Mouse (Mus musculus) thymus, adult 2 months (tissue): ENCODE measurements around the gene Ptch1. TPM values are rescaled to one million over a fixed set of nuclear protein-coding genes. Genes with fewer than 3 reads are reported as not detected.

Experiments
- DNase-seq: peaks from one replicate; pipeline ENCODE4 v3.0.0; 2021
- H3K27ac ChIP-seq: fragments of 200-500 bp; 2 replicates; pipeline ENCODE4 v1.5.1; 2012; ENCODE audit warnings: low read length, control low read depth; ENCODE audit not compliant: control insufficient read depth, insufficient read depth
- H3K27me3 ChIP-seq: fragments of 200-500 bp; 2 replicates; pipeline ENCODE4 v1.6.1; 2012; ENCODE audit warnings: mild to moderate bottlenecking, low read length, moderate library complexity, mixed read lengths; ENCODE audit not compliant: control insufficient read depth, insufficient read depth
- H3K36me3 ChIP-seq: fragments of 200-500 bp; 2 replicates; pipeline ENCODE4 v1.6.1; 2012; ENCODE audit warnings: mild to moderate bottlenecking, low read length, moderate library complexity; ENCODE audit not compliant: control insufficient read depth, insufficient read depth
- H3K4me1 ChIP-seq: fragments of 200-500 bp; replicated peaks from 2 replicates; pipeline ENCODE4 v1.6.1; 2012; ENCODE audit warnings: low read length; ENCODE audit not compliant: control insufficient read depth, insufficient read depth
- H3K4me3 ChIP-seq: fragments of 200-500 bp; 2 replicates; pipeline ENCODE4 v1.5.1; 2012; ENCODE audit warnings: mild to moderate bottlenecking, low read length, control low read depth, moderate library complexity; ENCODE audit not compliant: control insufficient read depth, insufficient read depth
- CTCF ChIP-seq: fragments of 200-500 bp; IDR thresholded peaks from 2 replicates; pipeline ENCODE4 v1.5.1; 2012; ENCODE audit warnings: mild to moderate bottlenecking, control low read depth, low read length, moderate library complexity, borderline replicate concordance; ENCODE audit not compliant: control insufficient read depth, poor library complexity, insufficient read depth; ENCODE audit errors: extremely low read depth
- POLR2A ChIP-seq: fragments of 200-500 bp; IDR thresholded peaks from 2 replicates; pipeline ENCODE4 v1.6.1; 2012; ENCODE audit warnings: mild to moderate bottlenecking, low read length, control low read depth, moderate library complexity; ENCODE audit not compliant: control insufficient read depth, poor library complexity, insufficient read depth; ENCODE audit errors: extremely low read depth
- WGBS: fragments of 180-500 bp; shearing (Covaris S2); methylation state at CpG from one replicate; pipeline ENCODE4 v1.1.7; 2018; 5-methylcytosine and 5-hydroxymethylcytosine counted together
- polyA plus RNA-seq: library from polyadenylated mRNA; depleted of rRNA; stranded (reverse); fragments of >200 nt; gene quantifications from 2 replicates; pipeline ENCODE4 v1.2.3, GENCODE M21; 2012

Ptch1 gene
- polyA plus RNA-seq, 1 experiment = 27.2 TPM

GRCm38 (mm10) chr13:63568741-63569395 is 4.5 kb downstream of the Ptch1 start:
- Histone ChIP-seq H3K36me3 (no peaks in the 10 kb centered on the region), H3K27ac (no peak overlapping the region), H3K27me3 (peaks cover 12% of the 10 kb centered on the region), H3K4me1 (peaks cover 26% of the 10 kb centered on the region), H3K4me3 (no peak overlapping the region)
- 34% methylated on average over 19 of the region's 19 CpGs for WGBS
- TF ChIP-seq CTCF (no peak), POLR2A (no peak)
- no peak for DNase-seq

- Histone ChIP-seq H3K36me3 (no peaks in the 10 kb centered on the region), H3K4me3 (peak overlapping the region; percentile 61), H3K4me1 (peaks cover 23% of the 10 kb centered on the region), H3K27ac (no peak overlapping the region), H3K27me3 (peaks cover 7% of the 10 kb centered on the region)
- WGBS = 2% methylated on average over 14 of the region's 14 CpGs
- no peak for DNase-seq
- TF ChIP-seq POLR2A = no peak
- TF ChIP-seq CTCF = no peak
Measured at GRCm38 (mm10) chr13:63568306-63568705, 5.1 kb downstream of the Ptch1 start.

GRCm38 (mm10) chr13:63567677-63568293 is 5.6 kb downstream of the Ptch1 start:
- Histone ChIP-seq H3K4me1 (peaks cover 18% of the 10 kb centered on the region), H3K36me3 (no peaks in the 10 kb centered on the region), H3K27ac (no peak overlapping the region), H3K27me3 (peaks cover 7% of the 10 kb centered on the region), H3K4me3 (peak overlapping the region; percentile 61)
- DNase-seq = peak; percentile 86
- under 1% methylated on average over 62 of the region's 62 CpGs for whole genome bisulfite sequencing
- no peak for TF ChIP-seq CTCF
- 0 out of 2 replicates have a peak, but pooled peaks have one; percentile 27 for TF ChIP-seq POLR2A

GRCm38 (mm10) chr13:63566018-63567015 is 7.1 kb downstream of the Ptch1 start:
- Histone ChIP-seq H3K36me3 (no peaks in the 10 kb centered on the region), H3K4me1 (peaks cover 12% of the 10 kb centered on the region; the same call in 1 of the 2 replicates), H3K4me3 (peak overlapping the region; percentile 83), H3K27ac (peak overlapping the region; percentile 0; the same call in 1 of the 2 replicates), H3K27me3 (no peaks in the 10 kb centered on the region)
- WGBS = 2% methylated on average over 46 of the region's 46 CpGs
- DNase-seq = peak; percentile 63
- TF ChIP-seq POLR2A (no peak), CTCF (no peak)

- TF ChIP-seq CTCF = no peak
- no peak for TF ChIP-seq POLR2A
- no peaks in the 10 kb centered on the region for H3K36me3 ChIP-seq
- no peaks in the 10 kb centered on the region for H3K27me3 ChIP-seq
- DNase-seq = peak; percentile 44
- peak overlapping the region; percentile 80; the same call in 1 of the 2 replicates for H3K27ac ChIP-seq
- H3K4me1 ChIP-seq = peaks cover 12% of the 10 kb centered on the region; the same call in 1 of the 2 replicates
- WGBS = under 1% methylated on average over 99 of the region's 99 CpGs
- H3K4me3 ChIP-seq = peak overlapping the region; percentile 83
Measured at GRCm38 (mm10) chr13:63565320-63566017, 7.9 kb downstream of the Ptch1 start.

GRCm38 (mm10) chr13:63564626-63565319 is 8.6 kb downstream of the Ptch1 start:
- Histone ChIP-seq H3K27me3 (no peaks in the 10 kb centered on the region), H3K36me3 (no peaks in the 10 kb centered on the region), H3K4me1 (peaks cover 12% of the 10 kb centered on the region; the same call in 1 of the 2 replicates), H3K4me3 (peak overlapping the region; percentile 83), H3K27ac (peak overlapping the region; percentile 80)
- TF ChIP-seq POLR2A (no peak), CTCF (no peak)
- peak; percentile 65 for DNase-seq
- WGBS = under 1% methylated on average over 36 of the region's 36 CpGs
